Mouse (Mus musculus) stomach, embryonic 15.5 days (tissue): ENCODE measurements around the gene Tardbp. TPM values are rescaled to one million over a fixed set of nuclear protein-coding genes. Genes with fewer than 3 reads are reported as not detected.
A peak's percentile ranks its signal among the peaks of the same experiment; 100 is the strongest.

Source experiments
- ATAC-seq: fragments of 200-750 bp; cut with Nextera tagmentation; 2 replicates; pipeline ENCODE4 v1.8.0; 2017; ENCODE audit warnings: low read depth, moderate number of reproducible peaks, moderate TSS enrichment; ENCODE audit not compliant: insufficient read depth, low FRiP score
- H3K27ac ChIP-seq: fragments of 300-500 bp; sonication (generic); 2 replicates; pipeline ENCODE4 v1.5.1; 2015; ENCODE audit warnings: mild to moderate bottlenecking, inconsistent platforms
- H3K27me3 ChIP-seq: fragments of 300-500 bp; sonication (generic); replicated peaks from 2 replicates; pipeline ENCODE4 v1.6.1; 2015; ENCODE audit warnings: inconsistent platforms
- H3K36me3 ChIP-seq: fragments of 300-500 bp; sonication (generic); 2 replicates; pipeline ENCODE4 v1.6.1; 2015; ENCODE audit warnings: inconsistent platforms
- H3K4me1 ChIP-seq: fragments of 300-500 bp; sonication (generic); 2 replicates; pipeline ENCODE4 v1.6.1; 2015; ENCODE audit warnings: inconsistent platforms
- H3K4me2 ChIP-seq: fragments of 300-500 bp; sonication (generic); 2 replicates; pipeline ENCODE4 v1.6.1; 2015; ENCODE audit warnings: mild to moderate bottlenecking, inconsistent platforms
- H3K4me3 ChIP-seq: fragments of 300-500 bp; sonication (generic); replicated peaks from 2 replicates; pipeline ENCODE4 v1.5.1; 2015; ENCODE audit warnings: inconsistent platforms
- H3K9ac ChIP-seq: fragments of 300-500 bp; sonication (generic); 2 replicates; pipeline ENCODE4 v1.6.1; 2015; ENCODE audit warnings: inconsistent platforms
- H3K9me3 ChIP-seq: fragments of 300-500 bp; sonication (generic); 2 replicates; pipeline ENCODE4 v1.6.1; 2016; ENCODE audit warnings: inconsistent platforms
- WGBS: fragments of 180-500 bp; shearing (Covaris S2); methylation state at CpG from one replicate; pipeline ENCODE4 v1.1.7; 2015; 5-methylcytosine and 5-hydroxymethylcytosine counted together
- polyA plus RNA-seq: library from polyadenylated mRNA; unstranded; fragments of >200 nt; fragmentation: Nextera tagmentation; extraction: Ambion mirVana; gene quantifications from 2 replicates; pipeline ENCODE4 v1.2.1, GENCODE M21; 2015

Tardbp gene
- 306 and 317 TPM in 2 replicates for polyA plus RNA-seq

- Histone ChIP-seq H3K4me3 (peak within 1 kb of the TSS; percentile 72), H3K4me1 (peaks cover 15% of the 10 kb centered on the region), H3K27me3 (no peaks in the 10 kb centered on the region), H3K4me2 (peak within 1 kb of the TSS; percentile 63), H3K9ac (peak within 1 kb of the TSS; percentile 80), H3K9me3 (no peaks in the 10 kb centered on the region), H3K27ac (peak within 1 kb of the TSS; percentile 88), H3K36me3 (peaks cover 24% of the 10 kb centered on the region)
- peak; percentile 94 for ATAC-seq
- WGBS, result under 1% methylated on average over 51 of the region's 51 CpGs
Observed at GRCm38 (mm10) chr4:148626623-148627185, at the start of gene Tardbp. Gene Tardbp (minus strand): TSS chr4:148627019.

GRCm38 (mm10) chr4:148676188-148676960, 49.6 kb upstream of the Tardbp start:
- Histone ChIP-seq H3K4me1 (peaks cover 29% of the 10 kb centered on the region), H3K27ac (no peak overlapping the region), H3K4me2 (no peak overlapping the region), H3K4me3 (no peak overlapping the region), H3K36me3 (no peaks in the 10 kb centered on the region), H3K27me3 (no peaks in the 10 kb centered on the region), H3K9ac (no peak overlapping the region), H3K9me3 (no peaks in the 10 kb centered on the region)
- peak; percentile 57; the same call in 1 of the 2 replicates for ATAC-seq
- 42% methylated on average over 16 of the region's 16 CpGs for WGBS

GRCm38 (mm10) chr4:148675043-148675442, 48.2 kb upstream of the Tardbp start:
- no peaks in the 10 kb centered on the region for H3K36me3 ChIP-seq
- no peak overlapping the region for H3K27ac ChIP-seq

GRCm38 (mm10) chr4:148671230-148671947, 44.6 kb upstream of the Tardbp start:
- no peaks in the 10 kb centered on the region for H3K36me3 ChIP-seq
- H3K9me3 ChIP-seq, result no peaks in the 10 kb centered on the region
- H3K27me3 ChIP-seq, result no peaks in the 10 kb centered on the region
- peaks cover 21% of the 10 kb centered on the region for H3K4me1 ChIP-seq
- no peak for ATAC-seq
- H3K4me3 ChIP-seq, result no peak overlapping the region
- H3K4me2 ChIP-seq, result peak overlapping the region; percentile 25; the same call in 1 of the 2 replicates
- WGBS, result 25% methylated on average over 16 of the region's 16 CpGs
- no peak overlapping the region for H3K27ac ChIP-seq
- no peak overlapping the region for H3K9ac ChIP-seq

More at GRCm38 (mm10) chr4:148675043-148675442, 48.2 kb upstream of the Tardbp start:
- H3K4me1 ChIP-seq, result peaks cover 27% of the 10 kb centered on the region
- 41% methylated on average over 7 of the region's 7 CpGs for WGBS
- H3K4me2 ChIP-seq, result no peak overlapping the region
- H3K9me3 ChIP-seq, result no peaks in the 10 kb centered on the region
- H3K4me3 ChIP-seq, result no peak overlapping the region
- no peak overlapping the region for H3K9ac ChIP-seq
- no peaks in the 10 kb centered on the region for H3K27me3 ChIP-seq
- ATAC-seq, result no peak

- Histone ChIP-seq H3K4me2 (no peak overlapping the region), H3K4me1 (peaks cover 13% of the 10 kb centered on the region; the same call in 1 of the 2 replicates), H3K9me3 (no peaks in the 10 kb centered on the region), H3K36me3 (no peaks in the 10 kb centered on the region), H3K27me3 (no peaks in the 10 kb centered on the region; the same call in 1 of the 2 replicates), H3K27ac (no peak overlapping the region), H3K4me3 (no peak overlapping the region), H3K9ac (no peak overlapping the region)
- ATAC-seq, result no peak
- WGBS, result 78% methylated on average over 15 of the region's 15 CpGs
Observed at GRCm38 (mm10) chr4:148667006-148667755, 40.4 kb upstream of the Tardbp start.

GRCm38 (mm10) chr4:148664021-148664420, 37.2 kb upstream of the Tardbp start:
- H3K4me1 ChIP-seq, result peaks cover 9% of the 10 kb centered on the region; the same call in 1 of the 2 replicates
- no peak overlapping the region for H3K9ac ChIP-seq
- peak; percentile 51; the same call in 1 of the 2 replicates for ATAC-seq
- 34% methylated on average over 6 of the region's 6 CpGs for WGBS
- H3K27ac ChIP-seq, result no peak overlapping the region
- no peaks in the 10 kb centered on the region; the same call in 1 of the 2 replicates for H3K27me3 ChIP-seq
- H3K9me3 ChIP-seq, result no peaks in the 10 kb centered on the region
- no peak overlapping the region for H3K4me2 ChIP-seq
- H3K36me3 ChIP-seq, result no peaks in the 10 kb centered on the region
- no peak overlapping the region for H3K4me3 ChIP-seq

- 60% methylated on average over 7 of the region's 7 CpGs for WGBS
- H3K4me1 ChIP-seq, result peaks cover 9% of the 10 kb centered on the region; the same call in 1 of the 2 replicates
- H3K4me3 ChIP-seq, result no peak overlapping the region
- H3K9ac ChIP-seq, result no peak overlapping the region
- no peaks in the 10 kb centered on the region for H3K9me3 ChIP-seq
- no peak overlapping the region for H3K4me2 ChIP-seq
- no peaks in the 10 kb centered on the region; the same call in 1 of the 2 replicates for H3K27me3 ChIP-seq
- H3K27ac ChIP-seq, result no peak overlapping the region
- H3K36me3 ChIP-seq, result no peaks in the 10 kb centered on the region
- ATAC-seq, result peak; percentile 23; the same call in 1 of the 2 replicates
Observed at GRCm38 (mm10) chr4:148663326-148663725, 36.5 kb upstream of the Tardbp start.

- WGBS, result 33% methylated on average over 21 of the region's 21 CpGs
- ATAC-seq, result no peak
- Histone ChIP-seq H3K27ac (no peak overlapping the region), H3K27me3 (no peaks in the 10 kb centered on the region; the same call in 1 of the 2 replicates), H3K4me1 (peaks cover 9% of the 10 kb centered on the region; the same call in 1 of the 2 replicates), H3K4me2 (peak overlapping the region; percentile 40), H3K36me3 (no peaks in the 10 kb centered on the region), H3K4me3 (no peak overlapping the region), H3K9me3 (no peaks in the 10 kb centered on the region), H3K9ac (no peak overlapping the region)
Observed at GRCm38 (mm10) chr4:148662168-148662965, 35.5 kb upstream of the Tardbp start.

- Histone ChIP-seq H3K4me1 (peaks cover 9% of the 10 kb centered on the region; the same call in 1 of the 2 replicates), H3K9ac (no peak overlapping the region)
Observed at GRCm38 (mm10) chr4:148660174-148660573, 33.4 kb upstream of the Tardbp start.

GRCm38 (mm10) chr4:148657776-148658175, 31.0 kb upstream of the Tardbp start:
- no peak overlapping the region for H3K4me2 ChIP-seq
- H3K4me1 ChIP-seq, result peaks cover 7% of the 10 kb centered on the region; the same call in 1 of the 2 replicates
- no peak overlapping the region for H3K9ac ChIP-seq
- no peaks in the 10 kb centered on the region; the same call in 1 of the 2 replicates for H3K27me3 ChIP-seq
- H3K36me3 ChIP-seq, result no peaks in the 10 kb centered on the region
- no peak overlapping the region for H3K27ac ChIP-seq
- H3K4me3 ChIP-seq, result no peak overlapping the region
- WGBS, result 70% methylated on average over 13 of the region's 13 CpGs
- ATAC-seq, result no peak
- no peaks in the 10 kb centered on the region for H3K9me3 ChIP-seq

More at GRCm38 (mm10) chr4:148660174-148660573, 33.4 kb upstream of the Tardbp start:
- 24% methylated on average over 3 of the region's 3 CpGs for WGBS
- no peaks in the 10 kb centered on the region; the same call in 1 of the 2 replicates for H3K27me3 ChIP-seq
- H3K27ac ChIP-seq, result no peak overlapping the region
- ATAC-seq, result no peak
- no peak overlapping the region for H3K4me3 ChIP-seq
- no peaks in the 10 kb centered on the region for H3K36me3 ChIP-seq
- H3K9me3 ChIP-seq, result no peaks in the 10 kb centered on the region
- no peak overlapping the region for H3K4me2 ChIP-seq
